Comparison of ENCODE assay signal across 18 mouse cellular contexts in genomic region chr6:22424161-22424807, GRCm38 (mm10).
DNase-seq lines count a peak whose midpoint lies in the region; ATAC-seq lines count a peak whose summit lies in the region.
"Had no signal": no experiment of that assay in that cellular context is flagged by ENCODE, and none has a peak within 500 bp of the region (broad histone marks: within the 10 kb centered on the region; RNA-seq: fewer than 3 reads in every experiment).

No protein-coding gene starts in this region.

- peak; percentile 17 for DNase-seq in 416B (ENCODE audit: low read depth)
- DNase-seq in CD4-positive, CD25-positive, alpha-beta regulatory T cell, adult 2 months (ENCODE audit: low read depth, low spot score) = peak; percentile 81
- DNase-seq in layer of hippocampus, adult 11-12 months (ENCODE audit: low spot score) = no peak
- no peak for DNase-seq in hindbrain, embryonic 11.5 days (ENCODE audit: low spot score)
- no peak for DNase-seq in heart, adult 8-10 months (ENCODE audit: low spot score)
- DNase-seq: adrenal gland, postnatal 14 days; kidney, postnatal 4 days; lung, embryonic 14.5 days had no signal

- no peak overlapping the region for H3K27ac ChIP-seq in hindbrain, embryonic 11.5 days (ENCODE audit: low read depth, low read length)
- no peak overlapping the region for H3K27ac ChIP-seq in kidney, embryonic 14.5 days (ENCODE audit: low read depth, low read length)
- H3K27ac ChIP-seq: embryonic facial prominence, embryonic 13.5 days; forebrain, embryonic 10.5 days; heart, embryonic 10.5 days; hindbrain, embryonic 12.5 days; limb, embryonic 12.5 days; midbrain, embryonic 10.5 days had no signal

- no peaks in the 10 kb centered on the region for H3K36me3 ChIP-seq in hindbrain, embryonic 11.5 days (ENCODE audit: control insufficient read depth, insufficient read depth, low read length)
- H3K36me3 ChIP-seq in kidney, embryonic 14.5 days (ENCODE audit: control insufficient read depth, insufficient read depth, low read length) = no peaks in the 10 kb centered on the region
- H3K36me3 ChIP-seq: embryonic facial prominence, embryonic 13.5 days; forebrain, embryonic 10.5 days; heart, embryonic 10.5 days; hindbrain, embryonic 12.5 days; limb, embryonic 12.5 days; midbrain, embryonic 10.5 days had no signal

- no peak overlapping the region for H3K4me3 ChIP-seq in hindbrain, embryonic 11.5 days (ENCODE audit: low read depth, low read length)
- H3K4me3 ChIP-seq in kidney, embryonic 14.5 days (ENCODE audit: low read length) = no peak overlapping the region
- H3K4me3 ChIP-seq: embryonic facial prominence, embryonic 13.5 days; forebrain, embryonic 10.5 days; heart, embryonic 10.5 days; hindbrain, embryonic 12.5 days; limb, embryonic 12.5 days; midbrain, embryonic 10.5 days; myocyte had no signal

- peak; percentile 38 for ATAC-seq in granulocyte monocyte progenitor cell, adult 5-6 weeks (replicated peaks; ENCODE audit: poor library complexity, severe bottlenecking)
- ATAC-seq in neutrophil, adult 5-6 weeks (ENCODE audit: extremely low read depth, insufficient number of reproducible peaks, low FRiP score, poor library complexity, severe bottlenecking) = peak; percentile 65; the same call in 1 of the 2 replicates
- no peak for ATAC-seq in hindbrain, embryonic 11.5 days (ENCODE audit: low FRiP score)
- no peak for ATAC-seq in kidney, embryonic 14.5 days (ENCODE audit: low FRiP score, low TSS enrichment)

- no peaks in the 10 kb centered on the region for H3K9me3 ChIP-seq in hindbrain, embryonic 11.5 days (ENCODE audit: control insufficient read depth, low read length)
- H3K9me3 ChIP-seq in kidney, embryonic 14.5 days (ENCODE audit: control insufficient read depth, low read length) = no peaks in the 10 kb centered on the region
- H3K9me3 ChIP-seq: embryonic facial prominence, embryonic 13.5 days; forebrain, embryonic 10.5 days; heart, embryonic 10.5 days; hindbrain, embryonic 12.5 days; limb, embryonic 12.5 days; midbrain, embryonic 10.5 days had no signal

- H3K4me1 ChIP-seq in hindbrain, embryonic 11.5 days (replicated peaks; ENCODE audit: control insufficient read depth, insufficient read depth, low read length) = no peaks in the 10 kb centered on the region
- no peaks in the 10 kb centered on the region for H3K4me1 ChIP-seq in kidney, embryonic 14.5 days (ENCODE audit: control insufficient read depth, insufficient read depth, low read length)
- H3K4me1 ChIP-seq: embryonic facial prominence, embryonic 13.5 days; heart, embryonic 10.5 days; hindbrain, embryonic 12.5 days; midbrain, embryonic 10.5 days had no signal

- 90% methylated on average over 10 of the region's 10 CpGs for WGBS in hindbrain, embryonic 11.5 days
- 84% methylated on average over 10 of the region's 10 CpGs for WGBS in kidney, embryonic 14.5 days

- no peaks in the 10 kb centered on the region for H3K27me3 ChIP-seq in hindbrain, embryonic 11.5 days (ENCODE audit: control insufficient read depth, insufficient read depth, low read length)
- no peaks in the 10 kb centered on the region for H3K27me3 ChIP-seq in kidney, embryonic 14.5 days (ENCODE audit: control insufficient read depth, insufficient read depth, low read length)
- H3K27me3 ChIP-seq: embryonic facial prominence, embryonic 13.5 days; hindbrain, embryonic 12.5 days; limb, embryonic 12.5 days had no signal

- H3K9ac ChIP-seq in hindbrain, embryonic 11.5 days (ENCODE audit: low read depth, low read length) = no peak overlapping the region
- H3K9ac ChIP-seq in kidney, embryonic 14.5 days (ENCODE audit: low read depth, low read length) = no peak overlapping the region
- H3K9ac ChIP-seq: embryonic facial prominence, embryonic 13.5 days; hindbrain, embryonic 12.5 days; limb, embryonic 12.5 days; lung, embryonic 14.5 days had no signal

- H3K4me2 ChIP-seq in hindbrain, embryonic 11.5 days (replicated peaks; ENCODE audit: low read depth, low read length) = no peak overlapping the region
- no peak overlapping the region for H3K4me2 ChIP-seq in kidney, embryonic 14.5 days (replicated peaks; ENCODE audit: low read depth, low read length)
- H3K4me2 ChIP-seq: embryonic facial prominence, embryonic 13.5 days; hindbrain, embryonic 12.5 days; limb, embryonic 12.5 days; lung, embryonic 14.5 days had no signal

Comparison
In these comparisons a context has a peak if more than half of its experiments do, and no peak if none do; other contexts are left out.
1. DNase-seq: peak in 416B (single experiment) and CD4-positive, CD25-positive, alpha-beta regulatory T cell, adult 2 months (single experiment); none in layer of hippocampus, adult 11-12 months (single experiment), hindbrain, embryonic 11.5 days (single experiment) and heart, adult 8-10 months (single experiment).
2. ATAC-seq: peak in granulocyte monocyte progenitor cell, adult 5-6 weeks (single experiment) and neutrophil, adult 5-6 weeks (single experiment); none in hindbrain, embryonic 11.5 days (single experiment) and kidney, embryonic 14.5 days (single experiment).